Mouse (Mus musculus) intestine, embryonic 16.5 days (tissue): ENCODE measurements at regions not wholly inside any gene's neighbourhood (a gene's known extent, or its start where the extent isn't known, plus 50 kb on each side); places are given as distances from the start of the nearest gene placed in this dataset.

Experiments
- ATAC-seq: fragments of 200-750 bp; cut with Nextera tagmentation; 2 replicates; pipeline ENCODE4 v1.8.0; 2017; ENCODE audit warnings: moderate TSS enrichment, moderate library complexity
- H3K27ac ChIP-seq: fragments of 300-500 bp; sonication (generic); 2 replicates; pipeline ENCODE4 v1.5.1; 2014; ENCODE audit warnings: mild to moderate bottlenecking, low read length
- H3K27me3 ChIP-seq: fragments of 300-500 bp; sonication (generic); replicated peaks from 2 replicates; pipeline ENCODE4 v1.6.1; 2014; ENCODE audit warnings: low read length, control low read depth, mixed read lengths; ENCODE audit not compliant: control insufficient read depth, insufficient read depth
- H3K36me3 ChIP-seq: fragments of 300-500 bp; sonication (generic); 2 replicates; pipeline ENCODE4 v1.6.1; 2014; ENCODE audit warnings: low read length, control low read depth; ENCODE audit not compliant: control insufficient read depth, insufficient read depth
- H3K4me1 ChIP-seq: fragments of 300-500 bp; sonication (generic); 2 replicates; pipeline ENCODE4 v1.6.1; 2014; ENCODE audit warnings: low read length, control low read depth, mixed read lengths; ENCODE audit not compliant: control insufficient read depth, insufficient read depth
- H3K4me2 ChIP-seq: fragments of 300-500 bp; sonication (generic); 2 replicates; pipeline ENCODE4 v1.6.1; 2014; ENCODE audit warnings: low read depth, low read length, control low read depth
- H3K4me3 ChIP-seq: fragments of 300-500 bp; sonication (generic); 2 replicates; pipeline ENCODE4 v1.5.1; 2014; ENCODE audit warnings: mild to moderate bottlenecking, low read length
- H3K9ac ChIP-seq: fragments of 300-500 bp; sonication (generic); 2 replicates; pipeline ENCODE4 v1.6.1; 2014; ENCODE audit warnings: low read depth, low read length
- H3K9me3 ChIP-seq: fragments of 300-500 bp; sonication (generic); 2 replicates; pipeline ENCODE4 v1.6.1; 2016; ENCODE audit warnings: low read length, control low read depth; ENCODE audit not compliant: control insufficient read depth
- WGBS: fragments of 180-500 bp; shearing (Covaris S2); extraction: QIAGEN DNeasy Blood & Tissue Kit; methylation state at CpG from one replicate; pipeline ENCODE4 v1.1.7; 2014; 5-methylcytosine and 5-hydroxymethylcytosine counted together

DNA sequence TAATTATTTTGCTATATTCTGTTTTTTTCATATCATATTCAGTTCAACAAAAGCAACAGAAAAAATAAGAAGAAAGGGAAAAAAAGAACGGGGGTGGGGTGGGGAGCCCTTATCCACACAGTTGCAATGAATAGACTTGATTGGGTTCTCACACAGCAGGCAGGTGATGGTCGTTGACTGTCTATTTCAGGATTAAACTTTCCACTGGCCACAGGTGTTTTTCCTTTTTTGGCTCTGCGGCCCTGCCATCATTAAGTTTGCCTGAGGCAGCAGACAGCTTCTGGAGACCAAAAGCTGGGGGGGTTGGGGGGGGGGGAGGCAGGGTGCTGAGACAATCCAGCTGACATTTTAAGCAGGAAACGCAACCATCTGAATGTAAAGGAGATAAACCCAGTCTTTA is 298.4 kb upstream of the Kcnh8 start:
- H3K4me1 ChIP-seq, result no peaks in the 10 kb centered on the region
- H3K36me3 ChIP-seq, result no peaks in the 10 kb centered on the region
- no peak for ATAC-seq
- no peak overlapping the region for H3K4me2 ChIP-seq
- H3K4me3 ChIP-seq, result no peak overlapping the region
- no peaks in the 10 kb centered on the region for H3K27me3 ChIP-seq
- 62% methylated on average over 4 of the region's 4 CpGs for WGBS
- H3K9me3 ChIP-seq, result no peaks in the 10 kb centered on the region
- H3K9ac ChIP-seq, result no peak overlapping the region
- no peak overlapping the region for H3K27ac ChIP-seq

DNA sequence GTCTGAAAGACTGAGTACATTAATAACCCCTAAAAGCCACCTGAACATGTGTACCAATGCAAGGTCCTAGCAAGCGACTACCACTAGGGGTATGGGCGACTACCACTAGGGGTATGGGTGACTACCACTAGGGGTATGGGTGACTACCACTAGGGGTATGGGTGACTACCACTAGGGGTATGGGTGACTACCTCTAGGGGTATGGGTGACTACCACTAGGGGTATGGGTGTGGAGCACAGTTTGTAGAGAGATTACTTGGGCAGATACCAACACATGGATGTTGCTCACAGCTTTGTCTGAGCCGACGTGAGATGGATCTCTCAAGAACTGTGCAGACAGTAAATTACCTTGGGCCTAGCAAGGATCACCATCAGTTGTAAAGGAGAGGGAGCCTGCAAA is 299.2 kb upstream of the Kcnh8 start:
- Histone ChIP-seq H3K27me3 (no peaks in the 10 kb centered on the region), H3K4me2 (no peak overlapping the region), H3K4me1 (no peaks in the 10 kb centered on the region), H3K9ac (no peak overlapping the region), H3K36me3 (no peaks in the 10 kb centered on the region), H3K4me3 (no peak overlapping the region), H3K27ac (no peak overlapping the region), H3K9me3 (no peaks in the 10 kb centered on the region)
- no peak for ATAC-seq
- 93% methylated on average over 4 of the region's 4 CpGs for WGBS

DNA sequence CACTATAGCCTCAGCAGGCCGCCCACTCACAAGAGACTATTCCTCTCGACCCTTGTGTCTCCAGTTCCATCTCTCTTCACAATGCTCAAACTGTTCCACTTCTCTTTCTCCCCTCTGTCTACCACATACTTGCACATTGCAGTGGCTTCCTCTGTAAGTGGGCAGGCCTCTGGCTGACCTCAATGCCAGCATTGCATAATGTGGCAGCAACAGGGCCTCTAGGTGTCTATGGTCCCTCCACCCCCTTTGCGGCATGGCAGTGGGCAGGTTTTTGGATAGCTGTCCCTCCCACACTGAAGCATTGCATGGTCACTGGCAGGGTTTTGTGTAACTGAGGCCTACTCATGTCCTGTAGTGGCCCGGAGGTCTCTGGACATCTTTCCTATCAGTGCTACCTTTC is 302.7 kb upstream of the Kcnh8 start:
- Histone ChIP-seq H3K4me3 (no peak overlapping the region), H3K27ac (no peak overlapping the region), H3K36me3 (no peaks in the 10 kb centered on the region), H3K4me2 (no peak overlapping the region), H3K9me3 (no peaks in the 10 kb centered on the region), H3K4me1 (no peaks in the 10 kb centered on the region), H3K9ac (no peak overlapping the region), H3K27me3 (no peaks in the 10 kb centered on the region)
- no peak for ATAC-seq
- 92% methylated on average over 4 of the region's 4 CpGs for WGBS

DNA sequence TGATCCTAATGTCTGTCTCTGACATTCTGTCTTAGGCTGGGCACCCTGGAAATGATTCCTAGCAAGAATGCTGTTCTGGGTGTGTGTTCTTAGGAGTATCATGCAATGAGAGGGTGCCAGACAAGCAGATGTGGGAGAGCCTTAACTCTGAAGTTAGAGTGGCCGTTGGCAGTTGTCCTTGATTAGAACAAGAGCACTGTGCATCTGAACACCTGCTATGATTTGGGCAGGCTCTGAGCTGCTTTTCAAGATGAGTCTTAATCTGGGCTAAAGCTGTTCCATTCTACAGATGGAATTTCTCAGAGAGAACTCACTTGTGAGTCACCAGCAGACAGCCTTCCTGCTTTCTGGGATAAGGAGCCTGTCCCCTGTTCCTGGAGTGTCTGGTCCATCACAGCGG is 317.1 kb upstream of the Kcnh8 start:
- H3K36me3 ChIP-seq, result no peaks in the 10 kb centered on the region
- no peaks in the 10 kb centered on the region for H3K4me1 ChIP-seq
- no peak overlapping the region for H3K4me2 ChIP-seq
- ATAC-seq, result no peak
- no peaks in the 10 kb centered on the region for H3K9me3 ChIP-seq
- no peak overlapping the region for H3K27ac ChIP-seq
- no peak overlapping the region for H3K9ac ChIP-seq
- H3K27me3 ChIP-seq, result no peaks in the 10 kb centered on the region
- 81% methylated on average over 2 of the region's 2 CpGs for WGBS
- H3K4me3 ChIP-seq, result no peak overlapping the region

DNA sequence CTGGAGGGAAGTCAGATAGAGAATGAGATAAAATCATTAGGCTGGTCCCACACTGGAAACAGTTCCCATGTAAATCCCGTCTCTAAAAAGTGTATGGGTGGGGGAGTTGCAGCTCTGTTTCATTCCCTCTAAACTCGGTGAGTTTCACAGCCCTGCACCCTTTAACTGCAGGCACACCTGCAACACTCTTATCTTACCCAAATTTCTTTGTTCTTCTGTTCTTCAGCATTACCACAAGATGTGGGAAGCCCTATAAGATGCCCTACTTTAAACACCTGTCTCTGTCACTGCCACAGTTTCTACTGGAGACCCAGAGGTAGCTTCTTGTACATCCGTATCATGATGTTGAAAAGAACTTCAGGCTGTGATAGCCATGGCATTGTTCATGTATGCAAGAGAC is 320.2 kb upstream of the Kcnh8 start:
- no peak overlapping the region for H3K4me3 ChIP-seq
- H3K9ac ChIP-seq, result no peak overlapping the region
- H3K4me2 ChIP-seq, result no peak overlapping the region
- no peak overlapping the region for H3K27ac ChIP-seq
- no peaks in the 10 kb centered on the region for H3K36me3 ChIP-seq
- no peaks in the 10 kb centered on the region for H3K27me3 ChIP-seq
- 55% methylated on average over 3 of the region's 3 CpGs for WGBS
- no peak for ATAC-seq
- no peaks in the 10 kb centered on the region for H3K9me3 ChIP-seq
- H3K4me1 ChIP-seq, result no peaks in the 10 kb centered on the region

DNA sequence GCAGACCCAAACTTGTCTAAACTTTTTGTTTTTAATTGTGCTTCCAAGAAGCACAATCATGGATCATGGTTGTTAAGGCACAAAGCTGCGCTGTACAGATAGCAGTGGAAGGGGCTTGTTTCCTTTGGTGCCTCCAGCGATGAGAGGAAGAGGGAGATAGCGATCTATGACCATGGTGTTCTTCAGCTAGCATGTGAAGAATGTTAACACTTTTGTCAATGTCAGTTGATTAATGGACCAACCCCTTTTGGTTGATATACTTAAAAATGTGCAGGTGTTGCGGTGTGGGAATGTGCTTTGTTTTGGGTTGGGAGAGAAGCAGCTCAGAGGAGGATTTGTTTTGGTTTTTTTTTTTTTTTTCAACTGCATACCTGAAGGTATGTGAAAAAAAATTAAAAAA is 324.0 kb upstream of the Kcnh8 start:
- Histone ChIP-seq H3K27ac (no peak overlapping the region), H3K4me2 (no peak overlapping the region), H3K36me3 (no peaks in the 10 kb centered on the region), H3K4me3 (no peak overlapping the region), H3K9me3 (no peaks in the 10 kb centered on the region), H3K27me3 (no peaks in the 10 kb centered on the region), H3K4me1 (no peaks in the 10 kb centered on the region), H3K9ac (no peak overlapping the region)
- 61% methylated on average over 4 of the region's 4 CpGs for WGBS
- ATAC-seq, result no peak

DNA sequence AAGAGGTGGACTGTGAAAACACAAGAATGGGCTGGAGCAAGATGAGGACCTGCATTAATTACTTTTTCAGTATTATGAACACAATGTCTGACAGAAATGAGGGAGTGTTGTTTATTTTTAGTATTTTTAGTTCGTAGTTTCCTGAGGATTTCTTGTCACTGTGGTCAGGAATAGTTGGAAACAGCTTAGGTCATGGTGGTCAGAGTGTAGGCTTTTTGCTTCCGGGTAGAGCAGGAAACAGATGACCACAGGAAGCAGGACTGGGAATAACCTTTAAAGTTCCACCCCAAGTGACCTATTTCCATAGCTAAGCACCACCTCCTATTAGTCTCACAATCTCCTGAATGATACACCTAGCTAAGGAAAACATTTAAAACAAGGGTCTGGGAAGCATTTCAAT is 333.7 kb upstream of the Kcnh8 start:
- Histone ChIP-seq H3K9me3 (no peaks in the 10 kb centered on the region), H3K27me3 (no peaks in the 10 kb centered on the region), H3K4me2 (no peak overlapping the region), H3K4me1 (no peaks in the 10 kb centered on the region), H3K4me3 (no peak overlapping the region), H3K27ac (no peak overlapping the region), H3K36me3 (no peaks in the 10 kb centered on the region), H3K9ac (no peak overlapping the region)
- no peak for ATAC-seq
- WGBS, result 61% methylated on average over 2 of the region's 2 CpGs

DNA sequence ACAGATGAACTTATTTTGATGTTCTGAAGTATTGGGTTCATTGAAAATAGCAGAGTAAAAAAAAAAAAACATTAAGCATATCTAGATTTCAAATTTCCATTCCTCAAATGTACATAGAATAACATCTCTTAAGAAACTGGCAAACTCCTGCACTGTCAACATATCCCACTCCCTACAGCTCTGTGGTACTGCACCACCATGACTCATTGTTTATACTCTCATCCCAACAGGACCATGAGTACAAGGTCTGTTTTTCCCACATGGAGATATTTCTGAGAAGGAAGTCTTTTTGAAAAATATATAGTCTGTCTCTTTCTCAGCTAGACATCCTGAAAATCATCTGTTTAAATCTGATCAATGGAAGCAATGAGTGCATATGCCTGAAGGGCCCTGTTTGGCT is 351.2 kb upstream of the Kcnh8 start:
- no peaks in the 10 kb centered on the region for H3K9me3 ChIP-seq
- H3K9ac ChIP-seq, result no peak overlapping the region
- no peaks in the 10 kb centered on the region for H3K36me3 ChIP-seq
- H3K4me1 ChIP-seq, result no peaks in the 10 kb centered on the region
- ATAC-seq, result no peak
- H3K4me3 ChIP-seq, result no peak overlapping the region
- no peak overlapping the region for H3K27ac ChIP-seq
- no peaks in the 10 kb centered on the region for H3K27me3 ChIP-seq
- H3K4me2 ChIP-seq, result no peak overlapping the region

DNA sequence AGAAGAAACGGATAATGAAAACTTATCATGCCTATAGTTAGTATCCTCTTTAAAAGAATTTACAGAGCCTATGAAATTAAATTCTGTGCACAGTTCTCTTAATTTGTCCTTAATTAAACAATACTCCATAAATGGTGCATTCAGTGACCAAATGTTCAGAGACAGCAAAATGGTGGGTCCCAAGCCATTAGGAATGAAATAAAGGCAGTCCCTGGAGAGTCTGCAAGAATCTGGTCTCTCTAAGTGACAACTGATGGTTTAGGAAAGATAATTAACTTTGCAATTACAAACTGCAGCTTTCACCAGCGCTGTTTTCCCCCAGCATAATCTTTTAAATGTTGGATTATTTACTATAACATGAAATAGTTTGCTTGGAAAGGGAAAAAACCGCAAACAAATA is 376.9 kb upstream of the Kcnh8 start:
- no peaks in the 10 kb centered on the region for H3K9me3 ChIP-seq
- H3K27me3 ChIP-seq, result no peaks in the 10 kb centered on the region
- 73% methylated on average over 3 of the region's 3 CpGs for WGBS
- H3K4me3 ChIP-seq, result no peak overlapping the region
- no peak overlapping the region for H3K9ac ChIP-seq
- no peaks in the 10 kb centered on the region for H3K36me3 ChIP-seq
- no peaks in the 10 kb centered on the region for H3K4me1 ChIP-seq
- no peak overlapping the region for H3K27ac ChIP-seq
- H3K4me2 ChIP-seq, result no peak overlapping the region
- ATAC-seq, result no peak

DNA sequence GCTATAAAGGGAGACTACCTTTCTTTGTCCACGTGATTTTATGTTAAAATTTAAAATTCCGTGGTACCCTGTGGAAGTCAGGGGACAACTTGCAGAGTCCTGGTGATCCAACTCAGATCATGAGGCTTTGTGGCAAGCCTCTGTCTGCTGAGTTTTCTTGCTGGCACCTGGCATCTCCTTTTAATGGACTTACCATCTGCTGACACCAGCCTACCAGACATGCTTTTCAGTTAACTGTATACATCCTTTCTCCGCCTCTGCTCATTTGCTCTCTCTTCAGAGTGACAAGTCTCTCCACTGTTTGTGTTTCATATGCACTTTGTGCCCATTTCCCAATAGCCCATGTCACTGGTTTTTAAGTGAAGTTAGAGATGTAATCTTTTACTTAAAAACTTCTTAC is 382.1 kb upstream of the Kcnh8 start:
- Histone ChIP-seq H3K9ac (no peak overlapping the region), H3K4me2 (no peak overlapping the region), H3K36me3 (no peaks in the 10 kb centered on the region), H3K27ac (no peak overlapping the region), H3K27me3 (no peaks in the 10 kb centered on the region), H3K9me3 (no peaks in the 10 kb centered on the region), H3K4me3 (no peak overlapping the region), H3K4me1 (no peaks in the 10 kb centered on the region)
- 83% methylated on average over 3 of the region's 3 CpGs for WGBS
- no peak for ATAC-seq
